In genomic region chr11:97404184-97404760, GRCm38 (mm10) we compare ENCODE assay signal across 8 mouse cellular contexts. TPM values are rescaled to one million over a fixed set of nuclear protein-coding genes. Genes with fewer than 3 reads are reported as not detected.
DNase-seq lines count a peak whose midpoint lies in the region; ATAC-seq and TF ChIP-seq lines count a peak whose summit lies in the region.

No protein-coding gene starts in this region.

- TF ChIP-seq POLR2A in testis, adult 2 months (IDR thresholded peaks at IDR 0.05; ENCODE audit: control insufficient read depth, low read depth, low read length) = no peak

- H3K9me3 ChIP-seq in heart, embryonic 13.5 days = no peaks in the 10 kb centered on the region
- no peaks in the 10 kb centered on the region for H3K9me3 ChIP-seq in midbrain, embryonic 11.5 days (ENCODE audit: control insufficient read depth, low read length)

- under 1% methylated on average over 48 of the region's 61 CpGs for WGBS in heart, embryonic 13.5 days
- WGBS in midbrain, embryonic 11.5 days = under 1% methylated on average over 61 of the region's 61 CpGs

- H3K4me3 ChIP-seq in heart, embryonic 13.5 days = peak overlapping the region; percentile 65
- peak overlapping the region; percentile 55 for H3K4me3 ChIP-seq in midbrain, embryonic 11.5 days (ENCODE audit: low read depth, low read length)
- peak overlapping the region; percentile 61 for H3K4me3 ChIP-seq in testis, adult 2 months (ENCODE audit: control insufficient read depth, low read depth, low read length)

- H3K27me3 ChIP-seq in heart, embryonic 13.5 days (replicated peaks) = no peaks in the 10 kb centered on the region
- peaks cover 6% of the 10 kb centered on the region; the same call in 1 of the 2 replicates for H3K27me3 ChIP-seq in midbrain, embryonic 11.5 days (ENCODE audit: control insufficient read depth, insufficient read depth, low read length)
- H3K27me3 ChIP-seq in testis, adult 2 months (ENCODE audit: control insufficient read depth, insufficient read depth, low read length) = no peaks in the 10 kb centered on the region

- peak; percentile 24 for DNase-seq in gastrocnemius, adult 18-20 months (ENCODE audit: low spot score)
- no peak for DNase-seq in gastrocnemius, adult 8-10 months (ENCODE audit: low spot score in 2 of 2)
- peak; percentile 59 for DNase-seq in MN1 (ENCODE audit: low spot score)
- DNase-seq in embryo, embryonic 10.5 days (ENCODE audit: low spot score) = peak; percentile 47
- DNase-seq in kidney, postnatal 4 days = peak; percentile 71 to 82
- no peak for DNase-seq in midbrain, embryonic 11.5 days (ENCODE audit: low spot score, missing footprints)

- peak overlapping the region; percentile 83 for H3K9ac ChIP-seq in heart, embryonic 13.5 days
- H3K9ac ChIP-seq in midbrain, embryonic 11.5 days (ENCODE audit: low read length) = peak overlapping the region; percentile 63

- ATAC-seq in heart, embryonic 13.5 days (ENCODE audit: extremely low read depth, insufficient number of reproducible peaks, low FRiP score, low TSS enrichment) = peak; percentile 13; the same call in 1 of the 2 replicates
- peak; percentile 61 for ATAC-seq in midbrain, embryonic 11.5 days (ENCODE audit: low FRiP score)

- peak overlapping the region; percentile 99 for H3K4me2 ChIP-seq in heart, embryonic 13.5 days
- peak overlapping the region; percentile 95 for H3K4me2 ChIP-seq in midbrain, embryonic 11.5 days

- TF ChIP-seq CTCF in testis, adult 2 months (IDR thresholded peaks at IDR 0.05; ENCODE audit: control insufficient read depth, insufficient read depth, insufficient replicate concordance, low read depth, low read length) = no peak

- H3K4me1 ChIP-seq in heart, embryonic 13.5 days = peaks cover 74% of the 10 kb centered on the region
- H3K4me1 ChIP-seq in midbrain, embryonic 11.5 days (ENCODE audit: control insufficient read depth, insufficient read depth, low read length) = peaks cover 18% of the 10 kb centered on the region
- H3K4me1 ChIP-seq in testis, adult 2 months (ENCODE audit: control insufficient read depth, insufficient read depth, low read length) = peaks cover 33% of the 10 kb centered on the region

- H3K36me3 ChIP-seq in heart, embryonic 13.5 days = no peaks in the 10 kb centered on the region
- H3K36me3 ChIP-seq in midbrain, embryonic 11.5 days (ENCODE audit: control insufficient read depth, insufficient read depth, low read length) = no peaks in the 10 kb centered on the region
- H3K36me3 ChIP-seq in testis, adult 2 months (ENCODE audit: control insufficient read depth, insufficient read depth, low read length) = no peaks in the 10 kb centered on the region

- no peak overlapping the region for H3K27ac ChIP-seq in heart, embryonic 13.5 days (replicated peaks)
- no peak overlapping the region for H3K27ac ChIP-seq in midbrain, embryonic 11.5 days (ENCODE audit: low read depth, low read length)
- no peak overlapping the region for H3K27ac ChIP-seq in testis, adult 2 months (ENCODE audit: control insufficient read depth, insufficient read depth, low read depth, low read length)

RNA-seq across cellular contexts. Expression of gene Arhgap23, which starts 11.1 kb away (rescaled TPM):
- 1 to 10 TPM; 4.8 to 7.5 TPM for total RNA-seq in gastrocnemius, adult 18-20 months (2021)
- 1 to 10 TPM; 3.4 to 5.2 (median 4.5) TPM for total RNA-seq in gastrocnemius, adult 8-10 months (2022)
- 6.6 and 6.9 TPM in 2 replicates for polyA plus RNA-seq in heart, embryonic 13.5 days (2015; fragmentation: Nextera tagmentation; extraction: Ambion mirVana)
- 2.5 and 2.8 TPM in 2 replicates for polyA plus RNA-seq in midbrain, embryonic 11.5 days (2014; fragmentation: Nextera tagmentation; extraction: Ambion mirVana)
- 27.7 and 30.5 TPM in 2 replicates for polyA plus RNA-seq in testis, adult 2 months (2012; rRNA removed)

RNA-seq across cellular contexts. Expression of gene Socs7, which starts 41.9 kb away (rescaled TPM):
- total RNA-seq in gastrocnemius, adult 18-20 months (2021) = 10 to 100 TPM; 43.0 to 43.5 TPM
- total RNA-seq in gastrocnemius, adult 8-10 months (2022) = 10 to 100 TPM; 48.4 to 53.5 (median 51.7) TPM
- polyA plus RNA-seq in heart, embryonic 13.5 days (2015; fragmentation: Nextera tagmentation; extraction: Ambion mirVana) = 3.2 and 3.4 TPM in 2 replicates
- polyA plus RNA-seq in midbrain, embryonic 11.5 days (2014; fragmentation: Nextera tagmentation; extraction: Ambion mirVana) = 3.4 and 3.7 TPM in 2 replicates
- polyA plus RNA-seq in testis, adult 2 months (2012; rRNA removed) = 90.3 and 96.2 TPM in 2 replicates

RNA-seq across cellular contexts. Expression of gene Gpr179, which starts 52.4 kb away (rescaled TPM):
- under 1 TPM in 1 of 2 experiments, not detected in 1; 0.02 TPM for total RNA-seq in gastrocnemius, adult 18-20 months (2021)
- total RNA-seq in gastrocnemius, adult 8-10 months (2022) = under 1 TPM in 1 of 4 experiments, not detected in 3; 0.05 TPM
- 0.03 and 0.04 TPM in 2 replicates for polyA plus RNA-seq in heart, embryonic 13.5 days (2015; fragmentation: Nextera tagmentation; extraction: Ambion mirVana)
- 0.03 TPM in 1 of 2 replicates, not detected in the other for polyA plus RNA-seq in midbrain, embryonic 11.5 days (2014; fragmentation: Nextera tagmentation; extraction: Ambion mirVana)
- polyA plus RNA-seq in testis, adult 2 months (2012; rRNA removed) = 0.95 and 0.97 TPM in 2 replicates

Comparison
In these comparisons a context has a peak if more than half of its experiments do, and no peak if none do; other contexts are left out.
1. DNase-seq: peak in gastrocnemius, adult 18-20 months (single experiment), MN1 (single experiment), embryo, embryonic 10.5 days (single experiment) and kidney, postnatal 4 days (2 of 2); none in gastrocnemius, adult 8-10 months (0 of 2) and midbrain, embryonic 11.5 days (single experiment).
2. RNA of gene Socs7, which starts 41.9 kb away (polyA plus RNA-seq): 90.3 to 96.2 TPM in testis, adult 2 months; 3.4 to 3.7 TPM in midbrain, embryonic 11.5 days and 3.2 to 3.4 TPM in heart, embryonic 13.5 days; every median in the first group is over 10 times any median in the second.
3. Peak in every context shown above with its lines, with median percentiles within 50 percentile points of each other: H3K4me3 ChIP-seq.